Mouse (Mus musculus): ENCODE measurements around the gene Aspa. TPM values are rescaled to one million over a fixed set of nuclear protein-coding genes. Genes with fewer than 3 reads are reported as not detected.

Aspa gene
- polyA plus RNA-seq, 1 experiment = 25.8 TPM

- no peak for DNase-seq (ENCODE audit: low spot score)
Observed at GRCm38 (mm10) chr11:73257362-73257945, 71.9 kb downstream of the Aspa start.

Other genes starting within 250 kb of the Aspa start
- 0.50 and 0.58 TPM in 2 replicates for gene Itgae, start 239.0 kb downstream of the Aspa start, polyA plus RNA-seq (2012; rRNA removed)
- 0.41 and 0.58 TPM in 2 replicates for gene Haspin, start 191.3 kb downstream of the Aspa start, polyA plus RNA-seq (2012; rRNA removed)
- gene P2rx5, start 169.2 kb downstream of the Aspa start, polyA plus RNA-seq (2012; rRNA removed) = 3.1 TPM in 2 replicates
- gene Emc6, start 152.6 kb downstream of the Aspa start, polyA plus RNA-seq (2012; rRNA removed) = 49.0 and 62.3 TPM in 2 replicates
- gene Tax1bp3, start 152.5 kb downstream of the Aspa start, polyA plus RNA-seq (2012; rRNA removed) = 101 and 131 TPM in 2 replicates
- 32.5 and 37.5 TPM in 2 replicates for gene Ctns, start 130.6 kb downstream of the Aspa start, polyA plus RNA-seq (2012; rRNA removed)
- gene Shpk, start 130.1 kb downstream of the Aspa start, polyA plus RNA-seq (2012; rRNA removed) = 11.5 and 12.7 TPM in 2 replicates
- gene Trpv1, start 95.3 kb downstream of the Aspa start, polyA plus RNA-seq (2012; rRNA removed) = 0.37 and 0.38 TPM in 2 replicates
- gene Trpv3, start 62.2 kb downstream of the Aspa start, polyA plus RNA-seq (2012; rRNA removed) = 0.32 and 0.34 TPM in 2 replicates
- not detected in 2 replicates for gene Gm49340, start 145 bp upstream of the Aspa start, polyA plus RNA-seq (2012; rRNA removed)
- 0.21 and 0.44 TPM in 2 replicates for gene Spata22, start 145 bp upstream of the Aspa start, polyA plus RNA-seq (2012; rRNA removed)
- 0.04 and 0.10 TPM in 2 replicates for gene Olfr20, start 21.2 kb upstream of the Aspa start, polyA plus RNA-seq (2012; rRNA removed)
- gene Olfr376, start 41.6 kb upstream of the Aspa start, polyA plus RNA-seq (2012; rRNA removed) = not detected in 2 replicates
- gene Olfr1, start 70.0 kb upstream of the Aspa start, polyA plus RNA-seq (2012; rRNA removed) = not detected in 2 replicates
- gene Olfr378, start 98.9 kb upstream of the Aspa start, polyA plus RNA-seq (2012; rRNA removed) = not detected in 2 replicates
- not detected in 2 replicates for gene Olfr380, start 127.9 kb upstream of the Aspa start, polyA plus RNA-seq (2012; rRNA removed)
- not detected in 2 replicates for gene Olfr381, start 162.0 kb upstream of the Aspa start, polyA plus RNA-seq (2012; rRNA removed)
- not detected in 2 replicates for gene Olfr382, start 187.6 kb upstream of the Aspa start, polyA plus RNA-seq (2012; rRNA removed)